Mouse (Mus musculus) cerebellum, adult 2 months (tissue): Measurements from ENCODE around the gene Steap3.

Source experiments
- CTCF ChIP-seq: fragments of 200-500 bp; IDR thresholded peaks from 2 replicates; pipeline ENCODE4 v1.5.1; 2011; ENCODE audit warnings: low read depth, mild to moderate bottlenecking, control low read depth, low read length, moderate library complexity, borderline replicate concordance; ENCODE audit not compliant: insufficient read depth
- POLR2A ChIP-seq: fragments of 200-500 bp; IDR thresholded peaks from 2 replicates; pipeline ENCODE4 v1.6.1; 2011; ENCODE audit warnings: low read length, control low read depth, borderline replicate concordance; ENCODE audit not compliant: insufficient read depth

GRCm38 (mm10) chr1:120291709-120292108, 19.2 kb upstream of the Steap3 start:
- TF ChIP-seq POLR2A: no peak
- TF ChIP-seq CTCF: no peak
